Mouse (Mus musculus) kidney, postnatal 0 days (tissue): ENCODE data around the gene Ptprg. TPM values are rescaled to one million over a fixed set of nuclear protein-coding genes. Genes with fewer than 3 reads are reported as not detected.

Experiments used
- ATAC-seq: fragments of 200-750 bp; cut with Nextera tagmentation; replicated peaks from 2 replicates; pipeline ENCODE4 v1.8.0; 2017; ENCODE audit warnings: low read depth, moderate number of reproducible peaks, moderate TSS enrichment, moderate library complexity; ENCODE audit not compliant: low FRiP score
- DNase-seq: peaks from one replicate; pipeline ENCODE4 v3.0.0-alpha.2; 2016; ENCODE audit warnings: low spot score
- H3K27ac ChIP-seq: fragments of 300-500 bp; sonication (generic); 2 replicates; pipeline ENCODE4 v1.5.1; 2014; ENCODE audit warnings: mild to moderate bottlenecking
- H3K27me3 ChIP-seq: fragments of 300-500 bp; sonication (generic); 2 replicates; pipeline ENCODE4 v1.6.1; 2014; ENCODE audit warnings: low read length, mixed read lengths; ENCODE audit not compliant: insufficient read depth
- H3K36me3 ChIP-seq: fragments of 300-500 bp; sonication (generic); 2 replicates; pipeline ENCODE4 v1.6.1; 2014; ENCODE audit warnings: low read length, mixed read lengths; ENCODE audit not compliant: insufficient read depth
- H3K4me1 ChIP-seq: fragments of 300-500 bp; sonication (generic); replicated peaks from 2 replicates; pipeline ENCODE4 v1.6.1; 2014; ENCODE audit warnings: antibody characterized with exemption, low read length, mixed read lengths; ENCODE audit not compliant: insufficient read depth
- H3K4me2 ChIP-seq: fragments of 300-500 bp; sonication (generic); 2 replicates; pipeline ENCODE4 v1.6.1; 2014; ENCODE audit warnings: mild to moderate bottlenecking, low read length, moderate library complexity, mixed read lengths
- H3K4me3 ChIP-seq: fragments of 300-500 bp; sonication (generic); replicated peaks from 2 replicates; pipeline ENCODE4 v1.5.1; 2014; ENCODE audit warnings: low read depth, low read length
- H3K9ac ChIP-seq: fragments of 300-500 bp; sonication (generic); 2 replicates; pipeline ENCODE4 v1.6.1; 2014; ENCODE audit warnings: low read depth, low read length
- H3K9me3 ChIP-seq: fragments of 300-500 bp; sonication (generic); replicated peaks from 2 replicates; pipeline ENCODE4 v1.6.1; 2016; ENCODE audit warnings: low read length, inconsistent platforms, mixed read lengths
- CTCF ChIP-seq: IDR thresholded peaks from 2 replicates; pipeline ENCODE4 v1.5.1; 2016; ENCODE audit warnings: antibody characterized with exemption, low read depth, mild to moderate bottlenecking, moderate library complexity
- WGBS: fragments of 180-500 bp; shearing (Covaris S2); extraction: QIAGEN DNeasy Blood & Tissue Kit; methylation state at CpG from one replicate; pipeline ENCODE4 v1.1.7; 2014; 5-methylcytosine and 5-hydroxymethylcytosine counted together
- polyA plus RNA-seq: library from polyadenylated mRNA; unstranded; fragments of >200 nt; fragmentation: Nextera tagmentation; extraction: Ambion mirVana; gene quantifications from 2 replicates; pipeline ENCODE4 v1.2.1, GENCODE M21; 2015

Gene Ptprg
- polyA plus RNA-seq, 1 experiment from 2014 or later: 23.5 TPM

- Histone ChIP-seq H3K9me3 (no peaks in the 10 kb centered on the region), H3K27me3 (no peaks in the 10 kb centered on the region), H3K4me3 (no peak overlapping the region), H3K9ac (no peak overlapping the region), H3K36me3 (no peaks in the 10 kb centered on the region), H3K4me2 (no peak overlapping the region), H3K4me1 (no peaks in the 10 kb centered on the region), H3K27ac (no peak overlapping the region)
- TF ChIP-seq CTCF: no peak
- DNase-seq (no peak), ATAC-seq (no peak)
- WGBS: 77% methylated on average over 3 of the region's 3 CpGs
Measured at GRCm38 (mm10) chr14:12133163-12133562, 579.8 kb downstream of the Ptprg start.

DNA sequence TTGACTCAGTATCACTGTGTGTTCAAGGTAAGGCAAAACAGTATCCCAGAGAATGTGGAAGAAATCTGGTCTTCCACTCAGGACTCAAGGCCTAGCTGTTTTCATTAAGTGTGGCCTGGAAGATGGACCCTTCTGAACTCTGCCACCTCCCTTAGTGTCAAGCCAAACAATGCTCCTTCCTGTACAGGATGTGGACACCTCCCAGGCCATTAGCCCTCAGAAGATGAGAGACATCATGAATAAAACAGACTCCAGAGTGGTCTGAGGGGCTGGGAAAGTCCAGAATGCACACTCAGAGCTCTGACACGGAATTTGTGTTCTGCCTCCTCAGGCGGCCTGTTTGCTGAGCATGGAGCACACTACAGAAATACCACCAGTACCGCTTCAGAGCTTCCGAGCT, 581.2 kb downstream of the Ptprg start:
- H3K4me1 ChIP-seq: no peaks in the 10 kb centered on the region
- H3K36me3 ChIP-seq: no peaks in the 10 kb centered on the region
- H3K27ac ChIP-seq: no peak overlapping the region
- TF ChIP-seq CTCF: no peak
- no peak overlapping the region for H3K9ac ChIP-seq
- DNase-seq (peak; percentile 22), ATAC-seq (no peak)
- 63% methylated on average over 4 of the region's 4 CpGs for WGBS
- H3K4me3 ChIP-seq: no peak overlapping the region
- H3K27me3 ChIP-seq: no peaks in the 10 kb centered on the region
- no peak overlapping the region for H3K4me2 ChIP-seq
- H3K9me3 ChIP-seq: no peaks in the 10 kb centered on the region

DNA sequence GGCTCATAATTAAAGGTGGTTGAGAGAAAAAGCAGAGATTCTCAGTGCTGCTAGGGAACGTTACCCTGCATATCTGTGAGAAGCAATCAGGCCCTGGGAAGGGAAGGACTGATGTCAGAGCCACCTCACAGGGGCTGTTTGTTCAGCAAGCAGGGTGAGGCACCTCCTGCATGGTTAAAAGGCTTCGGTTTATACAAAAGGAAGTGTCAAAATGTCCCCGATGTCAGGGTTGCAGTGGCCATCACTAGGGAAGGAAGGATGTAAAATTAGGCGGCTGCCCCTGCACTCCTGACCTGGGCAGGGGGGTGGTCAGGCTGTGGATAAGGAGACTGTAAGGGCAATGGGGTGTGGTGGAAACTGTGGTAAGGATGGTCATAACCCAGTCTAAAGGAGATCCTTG, 583.2 kb downstream of the Ptprg start:
- H3K4me3 ChIP-seq: no peak overlapping the region
- ATAC-seq: no peak
- no peak overlapping the region for H3K27ac ChIP-seq
- no peaks in the 10 kb centered on the region for H3K9me3 ChIP-seq
- no peak for TF ChIP-seq CTCF
- 48% methylated on average over 4 of the region's 4 CpGs for WGBS
- no peak for DNase-seq
- H3K27me3 ChIP-seq: no peaks in the 10 kb centered on the region
- H3K4me1 ChIP-seq: no peaks in the 10 kb centered on the region
- H3K36me3 ChIP-seq: no peaks in the 10 kb centered on the region
- no peak overlapping the region for H3K9ac ChIP-seq
- H3K4me2 ChIP-seq: no peak overlapping the region

DNA sequence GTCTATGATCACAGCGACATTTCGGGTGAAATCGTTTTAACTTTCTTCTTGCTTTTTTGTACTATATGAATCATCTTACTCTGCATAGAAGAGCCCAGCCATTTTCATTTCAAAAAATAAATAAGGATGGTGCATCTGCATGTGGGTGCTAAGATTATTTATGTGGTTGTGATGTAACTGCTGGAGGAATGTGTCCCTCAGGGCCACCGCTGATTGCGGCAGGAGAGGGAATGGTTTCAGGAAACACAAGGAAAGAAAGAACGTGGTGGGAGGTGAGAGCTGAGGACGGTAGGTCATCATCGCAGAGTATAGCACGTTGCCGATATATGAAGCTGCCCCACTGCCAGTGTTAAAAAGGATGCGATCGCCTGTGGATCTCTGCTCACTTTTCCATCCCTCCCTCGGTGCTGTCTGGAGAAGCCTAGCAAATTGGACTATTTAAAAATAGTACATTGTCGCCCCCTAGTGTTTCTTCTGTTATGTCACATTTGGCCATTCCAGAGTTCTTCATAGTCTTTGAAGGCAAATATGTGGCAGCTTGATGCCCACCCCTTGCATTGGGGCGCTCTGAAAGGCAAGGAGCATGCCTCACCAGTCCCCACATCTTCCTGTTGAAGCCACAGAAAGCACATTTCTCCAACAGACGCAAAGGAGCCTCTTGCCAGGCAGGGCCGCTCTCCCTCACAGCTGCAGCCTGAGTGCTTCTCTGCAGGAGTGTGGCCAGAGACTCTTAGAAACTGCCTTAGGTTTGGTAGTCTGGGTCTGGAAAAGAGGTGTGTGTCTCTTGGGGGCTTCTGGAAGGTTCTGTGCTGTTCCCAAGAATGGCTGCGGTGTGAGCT, 586.5 kb downstream of the Ptprg start:
- peak; percentile 78 for TF ChIP-seq CTCF
- Histone ChIP-seq H3K27ac (no peak overlapping the region), H3K27me3 (no peaks in the 10 kb centered on the region), H3K36me3 (0 out of 2 replicates have a peak, but pooled peaks cover 4% of the 10 kb centered on the region), H3K9ac (no peak overlapping the region), H3K9me3 (no peaks in the 10 kb centered on the region), H3K4me2 (0 out of 2 replicates have a peak overlapping the region, but pooled peaks have one; percentile 14), H3K4me3 (no peak overlapping the region), H3K4me1 (no peaks in the 10 kb centered on the region)
- DNase-seq: peak; percentile 97
- no peak for ATAC-seq
- 40% methylated on average over 18 of the region's 18 CpGs for WGBS

DNA sequence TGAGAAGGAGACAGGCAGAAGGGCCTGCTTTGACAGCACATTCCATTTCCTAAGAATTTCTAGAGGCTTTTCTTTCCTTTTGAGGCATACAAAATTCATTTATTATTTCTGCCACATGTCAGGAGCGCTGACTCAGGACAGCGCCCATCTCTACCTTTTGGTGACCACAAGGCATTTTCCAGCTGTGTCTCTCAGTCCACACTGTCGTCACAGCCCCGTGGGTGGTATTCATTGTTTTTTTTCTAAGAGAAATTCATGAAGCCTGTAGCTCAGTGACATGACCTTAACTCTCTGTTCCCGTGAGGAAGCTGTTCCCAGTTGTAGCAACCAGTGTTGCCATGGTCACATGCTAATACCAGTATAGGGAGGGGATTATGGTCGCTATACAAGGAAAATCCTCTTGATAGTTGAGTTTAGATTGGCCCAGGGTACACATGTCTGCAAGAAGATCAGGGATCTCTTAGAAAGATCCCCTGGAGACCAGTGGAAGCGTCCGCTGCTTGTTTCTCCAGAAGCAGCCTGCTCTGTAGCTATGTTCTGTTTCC, 590.7 kb downstream of the Ptprg start:
- DNase-seq (peak; percentile 7), ATAC-seq (no peak)
- Histone ChIP-seq H3K9me3 (no peaks in the 10 kb centered on the region), H3K4me1 (no peaks in the 10 kb centered on the region), H3K4me2 (no peak overlapping the region), H3K36me3 (0 out of 2 replicates have a peak, but pooled peaks cover 15% of the 10 kb centered on the region), H3K9ac (no peak overlapping the region), H3K27ac (no peak overlapping the region), H3K27me3 (no peaks in the 10 kb centered on the region), H3K4me3 (no peak overlapping the region)
- TF ChIP-seq CTCF: no peak
- 61% methylated on average over 8 of the region's 8 CpGs for WGBS

DNA sequence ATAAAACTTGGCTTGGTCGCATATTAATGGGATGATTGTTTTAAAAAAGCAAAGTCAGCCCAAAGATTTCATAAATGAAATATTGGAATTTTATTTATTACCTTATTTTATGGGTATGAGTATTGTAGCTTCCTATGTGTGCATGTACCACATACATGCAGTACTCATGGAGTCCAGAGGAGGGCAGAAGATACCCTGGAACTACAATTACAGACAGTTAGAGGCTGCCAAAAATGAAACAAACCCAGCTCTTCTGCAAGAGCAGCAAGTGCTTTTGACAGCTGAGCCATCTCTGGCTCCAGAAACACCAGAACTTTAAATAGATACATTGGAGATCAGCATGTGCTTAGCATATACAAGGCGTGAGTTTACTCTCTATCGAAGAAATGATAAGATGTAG, 592.6 kb downstream of the Ptprg start:
- no peak overlapping the region for H3K9ac ChIP-seq
- no peak for DNase-seq
- WGBS: 95% methylated on average over 3 of the region's 3 CpGs

More for the DNA sequence above, 592.6 kb downstream of the Ptprg start:
- Histone ChIP-seq H3K27ac (no peak overlapping the region), H3K4me3 (no peak overlapping the region), H3K9me3 (no peaks in the 10 kb centered on the region), H3K4me2 (no peak overlapping the region), H3K36me3 (0 out of 2 replicates have a peak, but pooled peaks cover 15% of the 10 kb centered on the region), H3K4me1 (no peaks in the 10 kb centered on the region), H3K27me3 (no peaks in the 10 kb centered on the region)
- TF ChIP-seq CTCF: peak; percentile 41; the same call in 1 of the 2 replicates
- no peak for ATAC-seq
